Mouse (Mus musculus): ENCODE data around the gene Slc2a1. TPM values are rescaled to one million over a fixed set of nuclear protein-coding genes. Genes with fewer than 3 reads are reported as not detected.

Gene Slc2a1
- 116 TPM in 2 replicates for polyA plus RNA-seq (2016; fragmentation: Nextera tagmentation; extraction: Ambion mirVana)

GRCm38 (mm10) chr4:119108495-119109408 lies at the start of gene Slc2a1:
Gene Slc2a1 (plus strand): TSS chr4:119108711.
- peak within 1 kb of the TSS; percentile 73 for H3K9ac ChIP-seq (replicated peaks)
- no peaks in the 10 kb centered on the region for H3K9me3 ChIP-seq
- 0 out of 2 replicates have a peak, but pooled peaks cover 5% of the 10 kb centered on the region for H3K27me3 ChIP-seq
- peak within 1 kb of the TSS; percentile 76 for H3K4me2 ChIP-seq (replicated peaks)
- ATAC-seq (ENCODE audit: low FRiP score, low read depth) = peak; percentile 95
- H3K4me3 ChIP-seq = peak within 1 kb of the TSS; percentile 76
- under 1% methylated on average over 84 of the region's 88 CpGs for WGBS
- H3K4me1 ChIP-seq = peaks cover 56% of the 10 kb centered on the region
- H3K27ac ChIP-seq (replicated peaks) = peak within 1 kb of the TSS; percentile 95
- H3K36me3 ChIP-seq = no peaks in the 10 kb centered on the region

GRCm38 (mm10) chr4:119066791-119067190 lies 41.7 kb upstream of the Slc2a1 start:
- Histone ChIP-seq H3K4me1 (peaks cover 17% of the 10 kb centered on the region), H3K4me2 (replicated peaks) (no peak overlapping the region), H3K9ac (replicated peaks) (no peak overlapping the region), H3K27ac (replicated peaks) (no peak overlapping the region), H3K36me3 (no peaks in the 10 kb centered on the region), H3K27me3 (peaks cover 6% of the 10 kb centered on the region; the same call in 1 of the 2 replicates), H3K9me3 (no peaks in the 10 kb centered on the region), H3K4me3 (no peak overlapping the region)
- ATAC-seq (ENCODE audit: low FRiP score, low read depth) = no peak
- WGBS = 88% methylated on average over 3 of the region's 3 CpGs

- H3K9me3 ChIP-seq = no peaks in the 10 kb centered on the region
- no peak overlapping the region for H3K4me2 ChIP-seq (replicated peaks)
- H3K4me3 ChIP-seq = no peak overlapping the region
- H3K36me3 ChIP-seq = no peaks in the 10 kb centered on the region
- peaks cover 21% of the 10 kb centered on the region for H3K4me1 ChIP-seq
- WGBS = 80% methylated on average over 2 of the region's 2 CpGs
- no peak for ATAC-seq (ENCODE audit: low FRiP score, low read depth)
- peaks cover 10% of the 10 kb centered on the region; the same call in 1 of the 2 replicates for H3K27me3 ChIP-seq
- no peak overlapping the region for H3K9ac ChIP-seq (replicated peaks)
- no peak overlapping the region for H3K27ac ChIP-seq (replicated peaks)
Observed at GRCm38 (mm10) chr4:119067204-119067603, 41.3 kb upstream of the Slc2a1 start.

GRCm38 (mm10) chr4:119068918-119069317 lies 39.6 kb upstream of the Slc2a1 start:
- no peak overlapping the region for H3K9ac ChIP-seq (replicated peaks)
- H3K4me3 ChIP-seq = no peak overlapping the region
- no peaks in the 10 kb centered on the region for H3K36me3 ChIP-seq
- no peak overlapping the region for H3K4me2 ChIP-seq (replicated peaks)
- WGBS = 75% methylated on average over 6 of the region's 6 CpGs
- H3K4me1 ChIP-seq = peaks cover 36% of the 10 kb centered on the region
- no peaks in the 10 kb centered on the region for H3K9me3 ChIP-seq
- ATAC-seq (ENCODE audit: low FRiP score, low read depth) = no peak
- no peak overlapping the region for H3K27ac ChIP-seq (replicated peaks)
- peaks cover 22% of the 10 kb centered on the region for H3K27me3 ChIP-seq

- peaks cover 24% of the 10 kb centered on the region for H3K27me3 ChIP-seq
- H3K36me3 ChIP-seq = no peaks in the 10 kb centered on the region
- H3K27ac ChIP-seq (replicated peaks) = no peak overlapping the region
- ATAC-seq (ENCODE audit: low FRiP score, low read depth) = no peak
- H3K4me1 ChIP-seq = peaks cover 42% of the 10 kb centered on the region
- 18% methylated on average over 1 of the region's 1 CpGs for WGBS
- no peak overlapping the region for H3K4me3 ChIP-seq
- H3K4me2 ChIP-seq (replicated peaks) = no peak overlapping the region
- no peaks in the 10 kb centered on the region for H3K9me3 ChIP-seq
- H3K9ac ChIP-seq (replicated peaks) = no peak overlapping the region
Observed at GRCm38 (mm10) chr4:119070181-119070580, 38.3 kb upstream of the Slc2a1 start.

- ATAC-seq (ENCODE audit: low FRiP score, low read depth) = no peak
- peak overlapping the region; percentile 7; the same call in 1 of the 2 replicates for H3K4me3 ChIP-seq
- H3K9me3 ChIP-seq = no peaks in the 10 kb centered on the region
- peaks cover 24% of the 10 kb centered on the region for H3K27me3 ChIP-seq
- H3K4me2 ChIP-seq (replicated peaks) = peak overlapping the region; percentile 38
- H3K36me3 ChIP-seq = no peaks in the 10 kb centered on the region
- peaks cover 47% of the 10 kb centered on the region for H3K4me1 ChIP-seq
- 9% methylated on average over 16 of the region's 16 CpGs for WGBS
- H3K27ac ChIP-seq (replicated peaks) = peak overlapping the region; percentile 43; the same call in 1 of the 2 replicates
- H3K9ac ChIP-seq (replicated peaks) = no peak overlapping the region
Observed at GRCm38 (mm10) chr4:119070959-119071647, 37.4 kb upstream of the Slc2a1 start.

GRCm38 (mm10) chr4:119071648-119072362 lies 36.7 kb upstream of the Slc2a1 start:
- Histone ChIP-seq H3K36me3 (no peaks in the 10 kb centered on the region), H3K9ac (replicated peaks) (peak overlapping the region; percentile 17; the same call in 1 of the 2 replicates), H3K27me3 (peaks cover 24% of the 10 kb centered on the region), H3K4me3 (peak overlapping the region; percentile 7; the same call in 1 of the 2 replicates), H3K4me2 (replicated peaks) (peak overlapping the region; percentile 38), H3K9me3 (no peaks in the 10 kb centered on the region), H3K4me1 (peaks cover 47% of the 10 kb centered on the region), H3K27ac (replicated peaks) (peak overlapping the region; percentile 43; the same call in 1 of the 2 replicates)
- ATAC-seq (ENCODE audit: low FRiP score, low read depth) = no peak
- 1% methylated on average over 19 of the region's 19 CpGs for WGBS

- peak overlapping the region; percentile 43; the same call in 1 of the 2 replicates for H3K27ac ChIP-seq (replicated peaks)
- H3K9me3 ChIP-seq = no peaks in the 10 kb centered on the region
- peak overlapping the region; percentile 51; the same call in 1 of the 2 replicates for H3K9ac ChIP-seq (replicated peaks)
- 8% methylated on average over 19 of the region's 19 CpGs for WGBS
- H3K4me1 ChIP-seq = peaks cover 47% of the 10 kb centered on the region
- H3K27me3 ChIP-seq = peaks cover 24% of the 10 kb centered on the region
- no peaks in the 10 kb centered on the region for H3K36me3 ChIP-seq
- peak; percentile 17 for ATAC-seq (ENCODE audit: low FRiP score, low read depth)
- H3K4me3 ChIP-seq = peak overlapping the region; percentile 15; the same call in 1 of the 2 replicates
- peak overlapping the region; percentile 53 for H3K4me2 ChIP-seq (replicated peaks)
Observed at GRCm38 (mm10) chr4:119072363-119072940, 36.1 kb upstream of the Slc2a1 start.

- peaks cover 47% of the 10 kb centered on the region for H3K4me1 ChIP-seq
- peaks cover 24% of the 10 kb centered on the region for H3K27me3 ChIP-seq
- WGBS = 6% methylated on average over 28 of the region's 28 CpGs
- H3K4me2 ChIP-seq (replicated peaks) = peak overlapping the region; percentile 53
- no peaks in the 10 kb centered on the region for H3K9me3 ChIP-seq
- H3K9ac ChIP-seq (replicated peaks) = peak overlapping the region; percentile 51
- no peak overlapping the region for H3K27ac ChIP-seq (replicated peaks)
- H3K4me3 ChIP-seq = peak overlapping the region; percentile 15; the same call in 1 of the 2 replicates
- ATAC-seq (ENCODE audit: low FRiP score, low read depth) = peak; percentile 70
- no peaks in the 10 kb centered on the region for H3K36me3 ChIP-seq
Observed at GRCm38 (mm10) chr4:119072941-119073451, 35.5 kb upstream of the Slc2a1 start.

GRCm38 (mm10) chr4:119073626-119074025 lies 34.9 kb upstream of the Slc2a1 start:
- Histone ChIP-seq H3K9me3 (no peaks in the 10 kb centered on the region), H3K27me3 (peaks cover 24% of the 10 kb centered on the region), H3K4me3 (no peak overlapping the region), H3K4me2 (replicated peaks) (no peak overlapping the region), H3K27ac (replicated peaks) (no peak overlapping the region), H3K4me1 (peaks cover 47% of the 10 kb centered on the region), H3K36me3 (no peaks in the 10 kb centered on the region), H3K9ac (replicated peaks) (no peak overlapping the region)
- ATAC-seq (ENCODE audit: low FRiP score, low read depth) = no peak
- WGBS = 23% methylated on average over 2 of the region's 2 CpGs

GRCm38 (mm10) chr4:119074596-119074995 lies 33.9 kb upstream of the Slc2a1 start:
- peaks cover 47% of the 10 kb centered on the region for H3K4me1 ChIP-seq
- no peaks in the 10 kb centered on the region for H3K36me3 ChIP-seq
- peaks cover 24% of the 10 kb centered on the region for H3K27me3 ChIP-seq
- no peak overlapping the region for H3K4me2 ChIP-seq (replicated peaks)
- H3K27ac ChIP-seq (replicated peaks) = no peak overlapping the region
- WGBS = 21% methylated on average over 6 of the region's 6 CpGs
- H3K9me3 ChIP-seq = no peaks in the 10 kb centered on the region
- no peak for ATAC-seq (ENCODE audit: low FRiP score, low read depth)
- no peak overlapping the region for H3K9ac ChIP-seq (replicated peaks)
- H3K4me3 ChIP-seq = no peak overlapping the region
